Mouse (Mus musculus) intestine, postnatal 0 days (tissue): ENCODE results near the gene Acot13. TPM values are rescaled to one million over a fixed set of nuclear protein-coding genes. Genes with fewer than 3 reads are reported as not detected.
A peak's percentile ranks its signal among the peaks of the same experiment; 100 is the strongest.

Source experiments
- ATAC-seq: fragments of 200-750 bp; cut with Nextera tagmentation; 2 replicates; pipeline ENCODE4 v1.8.0; 2017; ENCODE audit warnings: mild to moderate bottlenecking, moderate TSS enrichment, moderate library complexity
- H3K27ac ChIP-seq: fragments of 300-500 bp; sonication (generic); 2 replicates; pipeline ENCODE4 v1.5.1; 2014; ENCODE audit warnings: mild to moderate bottlenecking, low read depth, low read length, moderate library complexity
- H3K27me3 ChIP-seq: fragments of 300-500 bp; sonication (generic); replicated peaks from 2 replicates; pipeline ENCODE4 v1.6.1; 2014; ENCODE audit warnings: low read length, mixed read lengths; ENCODE audit not compliant: control insufficient read depth, insufficient read depth
- H3K36me3 ChIP-seq: fragments of 300-500 bp; sonication (generic); 2 replicates; pipeline ENCODE4 v1.6.1; 2014; ENCODE audit warnings: mild to moderate bottlenecking, moderate library complexity; ENCODE audit not compliant: control insufficient read depth, insufficient read depth
- H3K4me1 ChIP-seq: fragments of 300-500 bp; sonication (generic); replicated peaks from 2 replicates; pipeline ENCODE4 v1.6.1; 2014; ENCODE audit warnings: antibody characterized with exemption, low read length, mixed read lengths; ENCODE audit not compliant: control insufficient read depth, insufficient read depth
- H3K4me2 ChIP-seq: fragments of 300-500 bp; sonication (generic); replicated peaks from 2 replicates; pipeline ENCODE4 v1.6.1; 2014; ENCODE audit warnings: low read depth, mild to moderate bottlenecking, moderate library complexity
- H3K4me3 ChIP-seq: fragments of 300-500 bp; sonication (generic); 2 replicates; pipeline ENCODE4 v1.5.1; 2014; ENCODE audit warnings: low read depth, low read length
- H3K9ac ChIP-seq: fragments of 300-500 bp; sonication (generic); 2 replicates; pipeline ENCODE4 v1.6.1; 2014; ENCODE audit warnings: mild to moderate bottlenecking, low read depth, low read length
- H3K9me3 ChIP-seq: fragments of 300-500 bp; sonication (generic); 2 replicates; pipeline ENCODE4 v1.6.1; 2016; ENCODE audit warnings: mixed run types; ENCODE audit not compliant: control insufficient read depth
- CTCF ChIP-seq: sonication (generic); IDR thresholded peaks from 2 replicates; pipeline ENCODE4 v1.5.1; 2016; ENCODE audit warnings: low read depth, mild to moderate bottlenecking, control low read depth, antibody characterized with exemption, moderate library complexity
- WGBS: fragments of 180-500 bp; shearing (Covaris S2); extraction: QIAGEN DNeasy Blood & Tissue Kit; methylation state at CpG from one replicate; pipeline ENCODE4 v1.1.7; 2014; 5-methylcytosine and 5-hydroxymethylcytosine counted together
- polyA plus RNA-seq: library from polyadenylated mRNA; unstranded; fragments of >200 nt; fragmentation: Nextera tagmentation; extraction: Ambion mirVana; gene quantifications from 2 replicates; pipeline ENCODE4 v1.2.1, GENCODE M21; 2015

Acot13 gene
- polyA plus RNA-seq, 1 experiment from 2014 or later = 183 TPM

GRCm38 (mm10) chr13:24866430-24867402 is 35.4 kb upstream of the Acot13 start:
- Histone ChIP-seq H3K36me3 (no peaks in the 10 kb centered on the region), H3K27ac (peak overlapping the region; percentile 66), H3K4me3 (no peak overlapping the region), H3K9me3 (no peaks in the 10 kb centered on the region), H3K4me1 (peaks cover 5% of the 10 kb centered on the region; the same call in 1 of the 2 replicates), H3K27me3 (no peaks in the 10 kb centered on the region), H3K4me2 (no peak overlapping the region), H3K9ac (no peak overlapping the region)
- peak; percentile 42 for TF ChIP-seq CTCF
- peak; percentile 93 for ATAC-seq
- WGBS = 42% methylated on average over 9 of the region's 9 CpGs

DNA sequence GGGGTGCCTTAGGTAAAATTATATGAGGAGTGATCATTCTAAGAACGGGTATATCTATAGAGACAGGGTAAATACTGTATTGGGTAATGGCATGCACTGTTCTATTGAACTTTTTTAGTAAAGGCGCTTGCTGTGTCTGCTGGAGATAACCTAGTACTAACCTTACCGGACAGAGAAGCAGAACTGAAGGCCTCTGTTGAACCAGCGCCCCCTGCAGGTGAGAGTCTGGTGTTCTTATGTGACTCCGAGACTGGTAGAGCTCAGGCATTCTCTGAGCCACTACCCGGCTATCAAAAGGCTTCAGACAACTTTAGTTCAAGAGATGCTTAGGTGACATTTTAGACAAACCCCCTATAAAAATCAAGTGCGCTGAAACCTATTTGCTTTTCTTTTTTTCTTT is 31.2 kb upstream of the Acot13 start:
- 65% methylated on average over 7 of the region's 7 CpGs for WGBS
- no peak for ATAC-seq
- Histone ChIP-seq H3K4me1 (peaks cover 8% of the 10 kb centered on the region; the same call in 1 of the 2 replicates), H3K4me2 (no peak overlapping the region), H3K9me3 (no peaks in the 10 kb centered on the region), H3K27ac (no peak overlapping the region), H3K4me3 (no peak overlapping the region), H3K27me3 (no peaks in the 10 kb centered on the region), H3K36me3 (no peaks in the 10 kb centered on the region), H3K9ac (no peak overlapping the region)
- peak; percentile 72 for TF ChIP-seq CTCF

DNA sequence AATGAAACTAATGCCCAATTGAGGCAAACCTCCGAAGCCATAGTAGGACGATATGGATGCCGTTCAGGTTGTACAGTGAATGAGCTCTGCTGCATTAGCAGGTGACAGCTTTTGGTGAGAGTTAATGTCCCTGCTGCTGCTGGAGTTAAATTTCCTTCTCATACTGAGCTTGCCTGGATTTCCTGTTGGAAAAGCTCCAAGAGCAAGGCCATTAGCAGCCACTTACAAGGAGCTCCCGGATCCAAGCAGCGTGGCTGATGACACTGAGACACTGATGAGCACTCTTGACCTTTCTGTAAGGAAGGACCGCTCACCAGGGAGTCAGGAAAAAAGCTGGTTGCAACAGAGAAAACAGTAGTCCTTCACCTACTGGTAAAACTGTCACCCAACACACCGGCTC is 30.7 kb upstream of the Acot13 start:
- Histone ChIP-seq H3K27me3 (no peaks in the 10 kb centered on the region), H3K4me1 (peaks cover 8% of the 10 kb centered on the region), H3K9ac (no peak overlapping the region), H3K27ac (no peak overlapping the region), H3K9me3 (no peaks in the 10 kb centered on the region), H3K4me3 (no peak overlapping the region), H3K4me2 (no peak overlapping the region), H3K36me3 (no peaks in the 10 kb centered on the region)
- TF ChIP-seq CTCF = no peak
- no peak for ATAC-seq
- 44% methylated on average over 7 of the region's 7 CpGs for WGBS

DNA sequence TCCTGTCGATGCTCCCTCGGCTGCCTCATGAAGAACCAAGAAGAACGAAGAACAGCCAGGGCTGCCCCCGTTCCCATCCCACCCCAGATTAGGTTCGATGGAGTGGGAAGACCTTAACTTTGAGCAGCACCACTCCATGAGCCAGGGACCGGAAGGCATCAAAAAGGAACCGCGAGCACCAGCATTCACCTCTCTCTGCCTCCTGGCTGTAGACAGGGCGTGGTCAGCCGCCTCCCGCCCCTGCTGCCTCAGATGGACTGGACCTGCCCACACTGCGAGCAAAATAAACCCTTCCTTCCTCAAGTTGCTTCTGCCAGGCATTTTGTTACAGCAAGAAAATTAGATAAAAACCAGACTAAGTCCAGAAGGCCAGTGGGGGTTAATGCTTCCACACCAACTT is 29.7 kb upstream of the Acot13 start:
- H3K4me1 ChIP-seq = peaks cover 8% of the 10 kb centered on the region
- H3K4me3 ChIP-seq = peak overlapping the region; percentile 11
- H3K4me2 ChIP-seq = peak overlapping the region; percentile 52
- H3K9me3 ChIP-seq = no peaks in the 10 kb centered on the region
- ATAC-seq = peak; percentile 58
- no peaks in the 10 kb centered on the region for H3K36me3 ChIP-seq
- H3K27ac ChIP-seq = peak overlapping the region; percentile 64
- TF ChIP-seq CTCF = no peak
- 45% methylated on average over 12 of the region's 12 CpGs for WGBS
- H3K9ac ChIP-seq = peak overlapping the region; percentile 26; the same call in 1 of the 2 replicates
- no peaks in the 10 kb centered on the region for H3K27me3 ChIP-seq

DNA sequence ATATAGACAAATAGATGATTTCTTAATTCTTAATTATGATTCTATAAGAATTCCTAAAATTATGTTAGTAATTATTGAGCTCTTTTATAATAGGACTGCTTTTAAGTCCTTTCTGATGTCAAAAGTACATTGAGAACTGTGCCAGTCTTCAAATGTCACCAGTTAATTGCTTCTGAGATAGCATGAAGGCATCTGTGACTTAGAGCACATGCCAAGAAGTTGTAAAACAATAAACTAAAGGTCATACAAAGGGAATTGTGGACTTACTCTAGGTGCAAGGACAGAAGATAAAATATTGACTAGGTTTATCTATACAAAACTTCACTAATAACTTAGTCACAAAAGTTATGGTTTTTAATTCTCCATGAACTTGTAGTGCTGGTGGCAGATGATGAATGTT is 27.8 kb upstream of the Acot13 start:
- no peak overlapping the region for H3K4me3 ChIP-seq
- H3K27ac ChIP-seq = no peak overlapping the region
- TF ChIP-seq CTCF = no peak
- H3K4me2 ChIP-seq = no peak overlapping the region
- peaks cover 3% of the 10 kb centered on the region for H3K4me1 ChIP-seq
- H3K27me3 ChIP-seq = no peaks in the 10 kb centered on the region
- no peak overlapping the region for H3K9ac ChIP-seq
- no peaks in the 10 kb centered on the region for H3K9me3 ChIP-seq
- no peaks in the 10 kb centered on the region for H3K36me3 ChIP-seq
- peak; percentile 74 for ATAC-seq

GRCm38 (mm10) chr13:24852570-24852969 is 21.2 kb upstream of the Acot13 start:
- no peak overlapping the region for H3K4me3 ChIP-seq
- no peaks in the 10 kb centered on the region for H3K27me3 ChIP-seq
- H3K27ac ChIP-seq = peak overlapping the region; percentile 42
- 47% methylated on average over 3 of the region's 3 CpGs for WGBS
- TF ChIP-seq CTCF = no peak
- no peak overlapping the region for H3K4me2 ChIP-seq
- no peaks in the 10 kb centered on the region for H3K36me3 ChIP-seq
- no peak overlapping the region for H3K9ac ChIP-seq
- peak; percentile 65 for ATAC-seq
- no peaks in the 10 kb centered on the region for H3K9me3 ChIP-seq
- H3K4me1 ChIP-seq = peaks cover 4% of the 10 kb centered on the region; the same call in 1 of the 2 replicates
